Mouse (Mus musculus): Measurements from ENCODE around the gene Arl13b.
A peak's percentile ranks its signal among the peaks of the same experiment; 100 is the strongest.

Gene Arl13b

DNA sequence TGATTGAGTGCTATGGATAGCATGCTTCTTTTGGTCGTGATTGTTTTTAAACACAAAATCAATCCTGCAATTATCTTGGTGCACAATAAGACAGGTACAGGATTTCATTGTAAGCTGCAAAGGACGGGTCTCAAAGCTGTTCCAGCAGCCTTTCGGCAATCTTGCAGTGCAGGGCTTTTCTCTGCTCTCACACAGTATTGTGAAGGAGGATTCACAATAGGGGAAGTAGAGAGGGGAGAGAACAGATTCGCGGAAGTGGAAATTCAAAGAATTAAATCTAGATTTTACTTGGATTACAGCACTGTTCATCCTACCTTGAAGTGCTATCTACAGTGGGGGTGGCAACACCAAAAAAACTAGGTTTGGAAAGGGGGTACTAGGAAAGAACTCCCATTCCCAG, 33.0 kb downstream of the Arl13b start:
- no peak for DNase-seq

DNA sequence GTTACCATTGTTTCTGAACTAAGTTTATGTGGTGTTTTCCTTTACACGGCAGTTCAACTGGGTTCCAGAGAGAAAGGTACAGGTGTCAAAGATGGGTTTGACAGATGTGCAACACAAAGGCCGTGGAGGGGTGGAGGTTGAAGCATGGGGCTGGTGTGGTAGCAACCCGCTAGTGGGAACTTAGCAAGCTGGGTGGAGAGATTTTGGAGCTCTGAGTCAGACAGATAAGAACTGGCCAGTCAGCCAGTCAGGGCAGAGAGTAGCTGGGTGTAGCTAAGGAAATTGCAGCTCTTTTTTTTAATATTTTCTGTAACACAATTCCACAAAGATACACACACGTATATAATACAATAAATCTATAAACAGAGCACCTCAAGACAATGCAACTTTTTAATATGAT, 36.0 kb downstream of the Arl13b start:
- no peak for DNase-seq

DNA sequence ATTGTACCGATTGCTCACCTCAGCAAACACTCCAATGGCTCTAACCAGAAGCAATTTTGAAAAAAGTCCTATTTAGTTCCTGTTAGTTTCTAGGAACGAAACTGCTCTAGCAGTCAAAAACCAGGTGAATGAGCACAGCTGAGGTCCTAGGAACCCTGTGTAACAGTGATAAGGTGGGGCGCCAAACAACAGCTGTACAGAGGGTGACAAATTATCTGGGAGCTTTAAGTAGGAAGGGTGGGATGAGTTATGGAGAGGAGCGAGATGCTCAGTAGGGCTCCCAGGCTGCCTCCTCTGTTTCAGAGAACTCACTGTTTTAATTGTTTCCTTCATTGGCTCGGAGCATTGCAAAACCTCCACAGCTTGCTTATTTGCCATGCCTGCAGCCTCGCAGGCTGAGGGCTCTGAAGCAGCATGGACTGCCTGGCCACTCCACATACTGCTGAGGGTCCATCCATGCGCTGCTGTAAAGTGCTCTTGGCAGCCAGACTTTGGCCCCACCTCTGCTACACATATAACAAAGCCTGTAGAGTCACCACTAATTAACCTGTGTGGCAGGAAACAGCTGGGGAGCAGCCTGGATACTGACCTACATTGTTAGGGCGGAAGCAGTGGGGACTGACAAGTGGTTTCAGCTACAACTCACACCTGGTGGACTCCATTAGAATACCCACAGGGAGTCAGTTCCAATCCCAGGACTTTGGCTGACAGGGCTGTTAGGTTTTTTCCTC, 39.4 kb downstream of the Arl13b start:
- DNase-seq = peak in 1 of 2 experiments; percentile 30

DNA sequence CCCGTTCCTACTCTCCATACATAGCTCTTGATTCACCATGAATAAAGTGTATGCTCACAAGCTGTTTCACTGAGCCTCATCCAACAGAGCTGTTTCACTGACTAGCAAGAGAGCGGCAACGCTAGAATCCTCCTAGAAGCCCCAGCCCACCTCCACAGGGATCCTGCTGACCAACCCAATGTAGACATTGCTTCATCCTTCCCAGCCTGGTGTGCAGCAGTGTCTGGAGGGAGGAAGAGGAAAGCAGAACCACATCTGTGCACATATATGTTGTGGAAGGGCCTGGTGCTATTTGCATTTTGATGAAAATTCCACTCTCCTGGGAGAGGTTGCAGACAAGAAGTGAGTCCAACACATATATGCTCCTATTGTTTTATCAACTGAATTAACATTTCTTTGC, 42.2 kb downstream of the Arl13b start:
- DNase-seq = no peak

DNA sequence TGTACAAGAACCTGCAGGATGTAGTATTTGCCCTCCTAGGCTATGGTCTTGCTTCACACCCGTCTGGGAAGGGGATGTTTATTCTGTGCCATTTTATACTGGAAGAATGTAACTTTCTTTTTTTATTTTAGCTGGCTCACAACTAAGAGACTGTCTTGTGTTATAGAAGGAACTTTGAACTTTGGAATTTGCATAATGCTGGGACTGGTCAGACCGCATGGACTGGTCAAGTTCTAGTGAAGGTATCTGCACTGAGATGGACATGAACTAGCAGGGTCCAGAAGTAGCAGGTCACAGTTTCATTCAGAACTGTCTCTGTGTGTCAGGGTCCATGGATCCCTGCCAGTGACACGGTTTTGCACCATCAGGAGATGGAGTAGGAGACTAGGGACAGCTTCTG, 47.0 kb downstream of the Arl13b start:
- DNase-seq = no peak

DNA sequence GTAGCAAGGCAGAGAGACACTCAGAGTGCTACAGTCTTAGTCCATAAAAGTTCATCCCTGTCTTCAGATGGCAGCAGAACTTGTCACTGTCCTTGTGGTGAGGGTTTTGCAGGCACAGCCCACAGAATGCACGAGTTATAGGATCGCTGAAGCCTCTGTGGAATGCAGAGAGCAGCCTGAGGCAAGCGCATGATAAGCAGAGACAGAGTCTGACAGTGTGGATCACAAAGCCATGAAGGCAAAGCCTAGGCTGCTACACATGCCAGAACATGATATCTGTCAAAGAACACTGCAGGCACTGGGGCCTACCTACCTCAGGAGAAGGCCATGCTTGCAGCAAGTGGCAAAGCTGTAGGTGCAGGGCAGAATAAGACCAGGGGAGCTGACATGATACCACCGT, 47.4 kb downstream of the Arl13b start:
- DNase-seq = no peak

DNA sequence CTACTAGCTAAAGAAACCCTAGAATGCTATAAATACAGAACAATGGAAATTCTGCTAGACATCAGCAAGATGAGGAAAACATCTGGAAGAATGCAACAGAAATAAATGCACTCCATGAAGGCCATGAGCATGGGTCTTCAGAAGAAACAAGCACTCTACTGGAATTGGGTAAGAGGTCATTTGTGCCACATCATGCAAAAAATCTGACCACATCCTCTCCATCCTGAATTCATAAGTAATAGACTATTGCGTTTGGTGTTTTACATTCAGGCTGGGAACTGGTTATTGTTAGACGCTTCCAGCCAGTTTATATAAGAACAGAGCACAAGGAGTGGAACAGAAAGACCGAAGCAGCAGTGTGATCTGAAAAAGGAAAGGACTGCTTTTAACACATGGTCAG, 48.0 kb downstream of the Arl13b start:
- no peak for DNase-seq

DNA sequence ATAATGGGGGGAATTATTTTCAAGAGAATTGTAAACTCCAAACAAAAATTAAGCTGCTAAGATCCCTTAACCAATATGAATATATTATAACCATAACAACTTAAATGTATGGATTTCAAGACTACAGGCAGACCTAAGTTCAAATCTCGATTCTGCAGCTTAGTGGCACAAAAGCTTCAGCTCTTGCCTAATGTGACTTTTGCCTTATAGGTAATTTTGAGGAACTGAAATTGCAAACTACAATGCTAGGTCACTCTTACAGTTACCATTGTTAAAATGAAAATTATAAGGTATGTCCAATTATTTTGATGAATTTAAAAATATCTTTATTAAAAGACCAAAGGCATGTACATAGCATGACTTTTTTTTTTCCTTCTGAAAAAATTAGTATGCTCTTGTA, 50.2 kb downstream of the Arl13b start:
- no peak for DNase-seq

DNA sequence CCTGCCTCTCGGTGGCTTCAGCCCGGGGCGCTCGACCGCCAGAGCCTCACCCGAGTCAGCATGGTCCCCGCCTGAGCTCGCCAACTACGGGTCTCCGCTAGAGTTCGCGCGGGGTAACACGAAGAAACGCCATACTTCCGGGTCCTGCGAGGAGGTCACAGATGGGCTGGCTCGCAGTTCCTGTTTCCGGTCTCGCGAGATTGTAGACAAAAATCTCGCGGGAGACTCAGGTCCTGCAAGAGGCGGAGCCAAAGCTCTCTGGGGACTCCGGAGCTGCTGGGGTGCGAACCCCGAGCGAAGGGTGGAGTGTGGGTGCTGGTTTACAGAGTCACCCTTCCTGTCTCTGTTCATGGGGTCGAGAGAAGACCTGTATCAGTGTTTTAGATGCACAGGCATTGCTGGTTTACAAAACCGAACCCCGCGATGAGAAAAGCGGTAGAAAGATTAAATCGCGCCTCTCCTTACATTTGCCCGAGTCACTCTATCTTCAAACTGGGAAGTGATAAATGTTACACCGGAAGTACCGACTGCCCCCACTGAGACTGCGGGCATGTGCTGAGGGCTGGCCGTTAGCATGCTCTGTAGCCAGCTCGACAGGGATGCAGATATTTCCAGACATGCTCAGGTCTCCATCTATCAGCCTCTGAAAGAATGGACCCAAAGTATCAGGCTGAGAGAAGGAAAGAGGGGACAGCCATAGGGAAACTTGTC, 60.1 kb downstream of the Arl13b start, which contains the start of gene Nsun3:
TSS of gene Nsun3 (minus strand) at position 198 of the 711 bp plus-strand sequence.
- DNase-seq = peak; percentile 86 to 94

DNA sequence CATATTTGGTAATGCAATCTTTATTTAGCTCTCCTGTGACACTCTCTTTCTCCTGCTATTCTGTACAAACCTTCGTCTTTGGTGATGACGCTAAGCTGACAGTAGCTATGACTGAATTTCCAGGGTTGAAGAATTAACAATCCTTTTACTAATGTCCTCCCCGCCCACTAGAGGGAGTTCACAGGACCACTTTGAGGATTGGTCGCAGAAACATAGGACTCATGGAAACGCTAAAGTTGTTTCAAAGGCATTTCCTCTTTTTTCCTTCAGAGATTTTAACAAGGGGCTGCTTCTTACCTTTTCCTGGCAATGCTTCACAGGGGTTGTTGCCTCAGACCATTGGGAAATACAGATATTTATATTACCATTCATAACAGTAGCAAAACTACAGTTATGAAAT, 64.6 kb downstream of the Arl13b start:
- DNase-seq = no peak

DNA sequence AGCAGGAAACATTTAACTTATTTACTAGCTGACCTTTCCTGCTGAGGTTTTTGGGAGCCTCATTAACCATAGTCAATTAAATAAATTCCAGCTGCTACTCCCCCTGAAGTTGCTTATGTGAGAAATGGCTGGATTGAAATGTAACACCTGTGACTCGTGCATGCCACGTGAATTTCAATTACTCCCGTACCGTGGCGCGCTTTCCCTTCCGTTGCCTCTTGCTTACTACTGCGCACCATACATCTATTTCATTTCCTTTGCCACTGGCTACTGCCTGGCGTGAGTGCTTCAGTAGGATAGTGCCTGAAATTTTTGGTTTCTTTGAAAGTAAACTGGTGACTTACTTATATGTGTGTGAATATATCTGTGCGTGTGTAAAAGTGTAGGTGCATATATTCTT, 68.6 kb downstream of the Arl13b start:
- DNase-seq = no peak

DNA sequence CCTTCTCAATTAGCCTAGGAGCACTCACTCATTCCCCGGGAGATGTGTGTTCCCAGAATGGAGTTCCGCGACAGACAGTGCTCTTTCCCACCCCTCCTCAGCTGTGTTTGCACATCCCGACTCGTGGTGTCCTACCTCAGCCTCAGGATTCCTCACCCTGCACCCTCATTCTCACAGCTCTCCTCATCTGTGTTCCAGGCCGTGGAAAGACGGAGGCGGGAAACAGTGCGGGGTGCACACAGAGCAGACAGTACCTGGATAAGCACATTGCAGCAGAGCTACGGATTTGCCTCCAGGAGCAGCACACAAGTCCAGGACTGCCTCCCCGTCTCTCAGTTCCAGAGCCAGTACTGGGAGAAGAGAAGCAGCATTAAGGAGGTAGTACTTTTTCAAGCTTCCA, 70.8 kb downstream of the Arl13b start:
- no peak for DNase-seq

DNA sequence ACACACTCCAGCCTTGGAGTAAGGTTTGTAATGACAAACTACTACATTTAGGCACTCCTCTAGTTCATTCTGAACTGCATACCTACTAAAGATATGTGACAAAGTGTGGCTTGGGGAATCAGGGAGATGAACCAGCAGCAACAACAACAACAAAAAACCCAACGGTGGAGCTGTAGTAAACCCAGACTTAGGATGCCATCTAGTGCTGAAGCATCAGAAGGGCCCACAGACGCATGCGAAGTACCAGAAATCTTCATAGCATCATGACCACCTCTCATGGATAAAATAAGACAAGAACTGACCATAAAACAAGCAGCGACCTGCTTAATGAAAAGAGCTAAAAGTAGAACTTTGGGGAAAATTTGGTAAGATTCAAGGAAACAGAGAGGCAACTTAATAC, 73.4 kb downstream of the Arl13b start:
- DNase-seq = no peak

DNA sequence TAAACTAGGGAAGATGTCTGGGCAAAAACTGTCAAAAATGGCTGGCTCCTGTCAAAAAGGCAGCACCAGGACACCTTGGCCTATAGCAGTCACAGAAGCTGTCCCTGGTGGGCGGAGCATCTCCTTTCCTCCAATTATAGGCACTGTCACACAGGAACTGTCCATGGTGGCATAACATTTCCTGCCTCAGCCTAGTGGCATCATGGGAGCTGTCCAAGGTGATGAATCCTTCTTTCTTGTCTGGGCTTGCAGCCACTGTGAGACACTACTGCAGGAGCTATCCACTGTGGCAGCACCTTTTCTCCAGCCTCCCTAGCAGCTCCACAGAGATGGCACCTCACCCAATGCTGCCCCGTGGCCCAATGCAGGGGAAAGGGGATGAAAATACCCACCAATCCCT, 88.5 kb downstream of the Arl13b start:
- peak; percentile 10 to 33 for DNase-seq

DNA sequence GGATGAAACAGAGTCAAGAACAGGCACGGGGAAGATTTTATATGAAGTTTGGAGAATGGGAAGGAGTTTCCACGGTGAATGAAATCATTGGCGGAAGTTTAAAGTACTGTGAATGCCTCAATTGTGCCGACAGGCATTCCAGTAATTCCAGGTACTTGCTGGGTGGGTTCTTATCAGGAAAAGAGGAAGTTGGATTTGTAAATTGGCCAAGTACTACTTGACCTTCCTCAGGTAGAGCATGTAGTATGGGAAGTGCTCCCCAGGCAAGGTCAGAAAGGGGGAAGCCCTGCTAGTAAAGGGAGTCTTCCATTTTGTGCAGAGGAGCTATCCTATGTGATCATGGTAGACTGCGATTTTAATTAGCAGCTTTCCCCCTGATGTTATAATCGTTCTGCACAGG, 91.5 kb downstream of the Arl13b start:
- DNase-seq = no peak

DNA sequence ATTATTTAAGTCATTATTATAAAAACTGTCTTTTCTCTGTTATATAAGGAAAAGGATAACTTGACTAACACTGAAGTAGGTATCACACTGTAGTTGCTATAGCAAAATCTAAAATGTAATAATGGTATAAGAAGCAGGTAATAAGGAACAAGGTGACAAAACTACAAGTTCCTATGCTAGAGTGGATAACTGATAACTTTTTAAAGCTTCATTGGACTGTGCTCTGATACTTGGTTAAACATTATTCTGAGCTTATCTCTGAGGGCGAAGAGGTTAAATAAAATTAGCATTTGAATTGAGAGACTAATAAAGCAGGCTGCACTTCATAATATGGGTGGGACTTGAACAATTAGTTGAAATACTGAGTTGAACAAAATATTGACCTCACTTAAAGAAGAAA, 93.2 kb downstream of the Arl13b start:
- no peak for DNase-seq

DNA sequence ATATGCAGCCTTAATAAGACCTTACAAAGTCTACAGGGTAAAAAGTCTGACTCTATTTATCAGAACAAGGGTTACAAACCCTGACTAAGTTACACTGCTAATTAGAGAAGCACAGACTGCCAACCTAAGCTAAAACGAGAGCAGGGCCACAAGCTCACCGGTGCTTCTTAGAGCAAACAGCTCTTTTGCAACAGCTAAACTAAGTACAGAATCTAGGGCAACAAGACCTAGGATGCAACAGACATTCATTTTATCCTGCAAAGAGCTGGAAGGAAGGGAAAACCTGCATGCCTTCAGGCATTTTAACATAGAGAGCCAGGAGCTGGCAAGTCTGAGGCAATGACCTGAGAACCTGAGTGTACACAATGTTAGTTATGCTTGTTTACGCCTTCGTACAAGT, 93.8 kb downstream of the Arl13b start:
- DNase-seq = no peak

DNA sequence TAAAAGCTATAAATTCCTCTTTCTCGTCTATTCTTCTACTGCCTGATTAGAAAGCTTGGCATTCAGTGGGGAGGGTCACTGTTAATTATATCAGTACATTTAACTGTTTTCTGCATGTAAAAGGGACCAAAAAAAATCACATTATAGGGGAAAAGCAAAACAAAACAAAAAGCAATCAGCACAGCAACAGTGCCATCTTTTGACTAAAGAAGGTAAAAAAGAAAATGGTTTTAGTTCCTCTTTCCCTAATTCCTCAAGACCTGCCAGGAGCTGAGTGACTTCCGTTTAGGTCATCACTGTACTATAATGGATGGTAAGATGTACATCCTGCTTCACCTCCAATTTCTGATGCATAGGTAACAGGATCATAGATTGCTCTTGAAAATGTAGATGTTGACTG, 101.0 kb downstream of the Arl13b start:
- DNase-seq = no peak
